Mouse (Mus musculus): ENCODE measurements around the gene Otos. TPM values are rescaled to one million over a fixed set of nuclear protein-coding genes. Genes with fewer than 3 reads are reported as not detected.

Otos gene
- polyA plus RNA-seq, 1 experiment from 2014 or later, result 0.33 TPM

DNA sequence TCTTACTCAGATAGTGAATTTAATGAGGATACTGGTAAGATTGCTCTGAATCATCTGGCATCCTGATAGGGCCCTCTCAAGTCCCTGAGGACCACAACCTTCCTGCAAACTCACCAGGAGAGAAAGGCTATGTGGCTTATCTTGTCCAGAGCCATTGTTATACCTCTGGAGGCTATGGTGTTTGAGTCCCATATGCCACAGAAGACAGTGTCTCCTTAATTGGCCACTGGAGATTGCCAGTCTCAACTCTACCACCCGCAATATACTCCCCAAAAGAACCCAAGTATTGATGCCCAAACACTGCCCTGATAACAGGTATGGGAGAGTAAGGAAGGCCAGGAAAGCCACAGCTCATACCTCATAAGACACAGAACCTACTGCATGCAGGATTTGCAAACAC, 43.2 kb downstream of the Otos start, which contains the start of gene Olfr1410:
TSS of gene Olfr1410 (plus strand) at position 301 of the 400 bp plus-strand sequence.
- Histone ChIP-seq H3K27me3 (replicated peaks; ENCODE audit: control insufficient read depth, insufficient read depth, low read length) (no peaks in the 10 kb centered on the region), H3K9me3 (ENCODE audit: control insufficient read depth, low read length) (no peaks in the 10 kb centered on the region), H3K36me3 (ENCODE audit: control insufficient read depth, insufficient read depth) (no peaks in the 10 kb centered on the region), H3K9ac (replicated peaks; ENCODE audit: low read depth, low read length) (no peak within 1 kb of the TSS), H3K4me3 (replicated peaks; ENCODE audit: low read length) (no peak within 1 kb of the TSS), H3K27ac (ENCODE audit: low read length) (no peak within 1 kb of the TSS), H3K4me2 (ENCODE audit: low read length) (no peak within 1 kb of the TSS), H3K4me1 (replicated peaks; ENCODE audit: control insufficient read depth, insufficient read depth, low read length) (no peaks in the 10 kb centered on the region)
- ATAC-seq, result no peak
- 100% methylated on average over 1 of the region's 1 CpGs for WGBS

DNA sequence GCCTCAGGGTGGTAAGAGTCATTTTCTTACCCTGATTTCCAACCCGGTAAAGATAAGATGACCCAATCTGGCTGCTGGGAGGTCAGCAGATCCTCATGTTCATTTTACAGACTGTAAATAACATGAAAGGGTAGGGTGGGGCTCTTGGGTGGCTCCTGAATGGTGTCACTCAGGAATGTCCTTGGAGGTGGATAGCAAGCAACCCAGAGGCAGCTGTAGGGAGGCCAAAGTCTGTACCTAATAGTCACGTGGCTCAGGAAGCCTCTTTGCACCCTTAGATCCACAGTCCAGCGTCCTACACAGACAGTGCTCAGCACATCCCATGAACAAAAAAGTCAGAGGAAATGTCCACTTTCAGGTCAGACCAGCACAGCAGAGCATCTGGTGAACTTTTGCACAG, 52.6 kb downstream of the Otos start:
- H3K4me2 ChIP-seq (ENCODE audit: low read length), result no peak overlapping the region
- no peaks in the 10 kb centered on the region for H3K9me3 ChIP-seq (ENCODE audit: control insufficient read depth, low read length)
- H3K27ac ChIP-seq (ENCODE audit: low read length), result no peak overlapping the region
- no peak for ATAC-seq
- H3K4me1 ChIP-seq (replicated peaks; ENCODE audit: control insufficient read depth, insufficient read depth, low read length), result no peaks in the 10 kb centered on the region
- no peaks in the 10 kb centered on the region for H3K36me3 ChIP-seq (ENCODE audit: control insufficient read depth, insufficient read depth)
- no peak overlapping the region for H3K4me3 ChIP-seq (replicated peaks; ENCODE audit: low read length)
- H3K9ac ChIP-seq (replicated peaks; ENCODE audit: low read depth, low read length), result no peak overlapping the region
- no peaks in the 10 kb centered on the region; the same call in 1 of the 2 replicates for H3K27me3 ChIP-seq (replicated peaks; ENCODE audit: control insufficient read depth, insufficient read depth, low read length)
- 85% methylated on average over 3 of the region's 3 CpGs for WGBS

Other genes starting within 250 kb of the Otos start
- gene Ndufa10, start 175.0 kb downstream of the Otos start, polyA plus RNA-seq (2015; fragmentation: Nextera tagmentation; extraction: Ambion mirVana), result 273 and 301 TPM in 2 replicates
- gene Olfr1416, start 163.7 kb downstream of the Otos start, polyA plus RNA-seq (2015; fragmentation: Nextera tagmentation; extraction: Ambion mirVana), result not detected in 2 replicates
- not detected in 2 replicates for gene Olfr1415, start 152.7 kb downstream of the Otos start, polyA plus RNA-seq (2015; fragmentation: Nextera tagmentation; extraction: Ambion mirVana)
- not detected in 2 replicates for gene Olfr1414, start 130.2 kb downstream of the Otos start, polyA plus RNA-seq (2015; fragmentation: Nextera tagmentation; extraction: Ambion mirVana)
- gene Olfr1413, start 77.5 kb downstream of the Otos start, polyA plus RNA-seq (2015; fragmentation: Nextera tagmentation; extraction: Ambion mirVana), result not detected in 2 replicates
- gene Olfr1412, start 63.1 kb downstream of the Otos start, polyA plus RNA-seq (2015; fragmentation: Nextera tagmentation; extraction: Ambion mirVana), result not detected in 2 replicates
- gene Olfr1411, start 54.4 kb downstream of the Otos start, polyA plus RNA-seq (2015; fragmentation: Nextera tagmentation; extraction: Ambion mirVana), result not detected in 2 replicates
- not detected in 2 replicates for gene Olfr1410, start 43.1 kb downstream of the Otos start, polyA plus RNA-seq (2015; fragmentation: Nextera tagmentation; extraction: Ambion mirVana)
- not detected in 2 replicates for gene Olfr12, start 31.1 kb downstream of the Otos start, polyA plus RNA-seq (2015; fragmentation: Nextera tagmentation; extraction: Ambion mirVana)
- 462 and 475 TPM in 2 replicates for gene Cops9, start 6.9 kb downstream of the Otos start, polyA plus RNA-seq (2015; fragmentation: Nextera tagmentation; extraction: Ambion mirVana)
- gene Gpc1, start 182.8 kb upstream of the Otos start, polyA plus RNA-seq (2015; fragmentation: Nextera tagmentation; extraction: Ambion mirVana), result 70.4 and 72.7 TPM in 2 replicates

Measured in forebrain, embryonic 16.5 days (tissue).